19 mouse cellular contexts compared by ENCODE assay signal in genomic region chr9:19694898-19695379, GRCm38 (mm10). TPM values are rescaled to one million over a fixed set of nuclear protein-coding genes. Genes with fewer than 3 reads are reported as not detected.
A peak's percentile ranks its signal among the peaks of the same experiment; 100 is the strongest.
DNase-seq lines count a peak whose midpoint lies in the region; TF ChIP-seq lines count a peak whose summit lies in the region.
"Not testable (repeated sequence)": the region's sequence is repeated elsewhere in the genome, so short reads cannot be mapped to it uniquely, and the experiment has no call there.
"Had no signal": no experiment of that assay in that cellular context is flagged by ENCODE, and none has a peak within 500 bp of the region (broad histone marks: within the 10 kb centered on the region; RNA-seq: fewer than 3 reads in every experiment).

No protein-coding gene starts in this region.

- H3K9me3 ChIP-seq in ES-Bruce4 (replicated peaks; ENCODE audit: control insufficient read depth, insufficient read depth, low read length, poor library complexity, severe bottlenecking); ES-E14 (ENCODE audit: control insufficient read depth, insufficient read depth, low read depth, low read length): not testable (repeated sequence)

- TF ChIP-seq POLR2A in ES-Bruce4 (IDR thresholded peaks at IDR 0.05; ENCODE audit: insufficient read depth, low read length): not testable (repeated sequence)

- TF ChIP-seq CTCF in ES-Bruce4 (IDR thresholded peaks at IDR 0.05; ENCODE audit: low read depth, low read length): not testable (repeated sequence)

- not testable (repeated sequence) for H3K9ac ChIP-seq in ES-Bruce4 (ENCODE audit: low read depth, poor library complexity, severe bottlenecking); ES-E14 (ENCODE audit: insufficient read depth, low read depth, low read length, poor library complexity, severe bottlenecking)

- not testable (repeated sequence) for H3K4me3 ChIP-seq in ES-Bruce4 (ENCODE audit: low read depth, low read length); ES-E14 (ENCODE audit: insufficient read depth in 1 of 2, low read depth in 1 of 2, low read length in 2 of 2, poor library complexity in 1 of 2, severe bottlenecking in 1 of 2)

- in situ Hi-C loops in ES-E14 (cut with MboI; ENCODE audit: low sequenced_read_pairs in 2 of 2, unreplicated experiment in 2 of 2): not testable (repeated sequence)

- H3K27me3 ChIP-seq in ES-Bruce4 (ENCODE audit: control insufficient read depth, insufficient read depth, low read length, poor library complexity, severe bottlenecking): not testable (repeated sequence)

- DNase-seq in ES-CJ7 (ENCODE audit: low read depth, low spot score) (peak; percentile 94), ES-E14 (ENCODE audit: low read depth, low spot score) (peak; percentile 36), R1 (ENCODE audit: low read depth, low spot score) (peak; percentile 97), ZHBTc4 (ENCODE audit: low read depth, low spot score) (peak; percentile 89)

- peak; percentile 95 for TF ChIP-seq EP300 in ES-Bruce4 (IDR thresholded peaks at IDR 0.05; ENCODE audit: insufficient read depth, low read depth, low read length)

- H3K4me1 ChIP-seq in ES-Bruce4 (ENCODE audit: control insufficient read depth, insufficient read depth, low read length); ES-E14 (ENCODE audit: control insufficient read depth in 2 of 2, insufficient read depth in 2 of 2, low read length in 2 of 2, poor library complexity in 1 of 2): not testable (repeated sequence)

- H3K27ac ChIP-seq in ES-Bruce4 (ENCODE audit: insufficient read depth, low read length): peak overlapping the region; percentile 96
- H3K27ac ChIP-seq in ES-E14 (ENCODE audit: insufficient read depth, low read depth, low read length, poor library complexity, severe bottlenecking): peak overlapping the region; percentile 93

- H3K36me3 ChIP-seq in ES-Bruce4 (ENCODE audit: control insufficient read depth, insufficient read depth, low read length, poor library complexity, severe bottlenecking); ES-E14 (ENCODE audit: control insufficient read depth, insufficient read depth, low read length, poor library complexity, severe bottlenecking): not testable (repeated sequence)

TF ChIP-seq in ES-E14, 5 proteins besides CTCF, POLR2A, EP300 and RAD21:
- peak; percentile 50; the same call in 1 of the 2 replicates for TF ChIP-seq CHD2 (IDR thresholded peaks at IDR 0.05; ENCODE audit: low read depth, low read length)

RNA-seq across cellular contexts. Expression of gene Olfr857, which starts 14.3 kb away (rescaled TPM):
- polyA plus RNA-seq in ES-Bruce4 (2011; ENCODE audit: insufficient read depth, insufficient read length, low read depth, missing spikeins): not detected in 2 replicates
- not detected in 2 replicates for total RNA-seq in ES-E14 (2012; rRNA removed)
- total RNA-seq: adrenal gland, adult 18-20 months; adrenal gland, adult 2 months; adrenal gland, postnatal 10 days; adrenal gland, postnatal 14 days; adrenal gland, postnatal 25 days; adrenal gland, postnatal 36 days; adrenal gland, postnatal 4 days; CH12.LX; G1E; MEL had no signal
- polyA plus RNA-seq: activated CD4-positive, CD25-positive, alpha-beta regulatory T cell, adult 4 months; adrenal gland, adult 2 months; C2C12; CD4-positive, CD25-positive, alpha-beta regulatory T cell, adult 4 months; G1E; Patski had no signal

Comparison
In these comparisons a context has a peak if more than half of its experiments do, and no peak if none do; other contexts are left out.
1. DNase-seq: peak in every context shown above with its lines; median percentile 97 in R1; 94 in ES-CJ7; 89 in ZHBTc4; 36 in ES-E14.